Mouse (Mus musculus) hindbrain, embryonic 16.5 days (tissue): ENCODE data around the gene Hrh2. TPM values are rescaled to one million over a fixed set of nuclear protein-coding genes. Genes with fewer than 3 reads are reported as not detected.
A peak's percentile ranks its signal among the peaks of the same experiment; 100 is the strongest.

Experiments
- ATAC-seq: fragments of 200-750 bp; cut with Nextera tagmentation; 2 replicates; pipeline ENCODE4 v1.8.0; 2017; ENCODE audit warnings: moderate TSS enrichment, moderate library complexity
- H3K27ac ChIP-seq: fragments of 300-500 bp; sonication (generic); 2 replicates; pipeline ENCODE4 v1.5.1; 2014; ENCODE audit warnings: low read depth, mild to moderate bottlenecking, control low read depth, low read length, moderate library complexity
- H3K27me3 ChIP-seq: fragments of 300-500 bp; sonication (generic); replicated peaks from 2 replicates; pipeline ENCODE4 v1.6.1; 2014; ENCODE audit warnings: low read length; ENCODE audit not compliant: control insufficient read depth, insufficient read depth
- H3K36me3 ChIP-seq: fragments of 300-500 bp; sonication (generic); 2 replicates; pipeline ENCODE4 v1.6.1; 2014; ENCODE audit warnings: mild to moderate bottlenecking, low read length, moderate library complexity, mixed read lengths; ENCODE audit not compliant: control insufficient read depth, insufficient read depth
- H3K4me1 ChIP-seq: fragments of 300-500 bp; sonication (generic); 2 replicates; pipeline ENCODE4 v1.6.1; 2014; ENCODE audit warnings: low read depth, low read length; ENCODE audit not compliant: control insufficient read depth, insufficient read depth
- H3K4me2 ChIP-seq: fragments of 300-500 bp; sonication (generic); 2 replicates; pipeline ENCODE4 v1.6.1; 2014; ENCODE audit warnings: mild to moderate bottlenecking, low read length, control low read depth, moderate library complexity
- H3K4me3 ChIP-seq: fragments of 300-500 bp; sonication (generic); 2 replicates; pipeline ENCODE4 v1.5.1; 2014; ENCODE audit warnings: mild to moderate bottlenecking, low read length, control low read depth, moderate library complexity
- H3K9ac ChIP-seq: fragments of 300-500 bp; sonication (generic); 2 replicates; pipeline ENCODE4 v1.6.1; 2014; ENCODE audit warnings: low read depth, mild to moderate bottlenecking, control low read depth, low read length, moderate library complexity
- H3K9me3 ChIP-seq: fragments of 300-500 bp; sonication (generic); 2 replicates; pipeline ENCODE4 v1.6.1; 2014; ENCODE audit warnings: mild to moderate bottlenecking, low read length, moderate library complexity; ENCODE audit not compliant: control insufficient read depth
- WGBS: fragments of 180-500 bp; shearing (Covaris S2); extraction: QIAGEN DNeasy Blood & Tissue Kit; methylation state at CpG from one replicate; pipeline ENCODE4 v1.1.7; 2014; 5-methylcytosine and 5-hydroxymethylcytosine counted together
- polyA plus RNA-seq: library from polyadenylated mRNA; unstranded; fragments of >200 nt; fragmentation: Nextera tagmentation; extraction: Ambion mirVana; gene quantifications from 2 replicates; pipeline ENCODE4 v1.2.1, GENCODE M21; 2015

Hrh2 gene
- polyA plus RNA-seq, 1 experiment from 2014 or later = 1.1 TPM

GRCm38 (mm10) chr13:54181318-54181717, 10.6 kb upstream of the Hrh2 start:
- no peaks in the 10 kb centered on the region for H3K36me3 ChIP-seq
- H3K9ac ChIP-seq = no peak overlapping the region
- 84% methylated on average over 6 of the region's 6 CpGs for WGBS
- H3K9me3 ChIP-seq = peaks cover 2% of the 10 kb centered on the region; the same call in 1 of the 2 replicates
- no peak for ATAC-seq
- H3K4me3 ChIP-seq = no peak overlapping the region
- H3K27me3 ChIP-seq = no peaks in the 10 kb centered on the region
- H3K27ac ChIP-seq = no peak overlapping the region
- H3K4me2 ChIP-seq = no peak overlapping the region
- H3K4me1 ChIP-seq = no peaks in the 10 kb centered on the region

GRCm38 (mm10) chr13:54181947-54182346, 10.0 kb upstream of the Hrh2 start:
- WGBS = 93% methylated on average over 4 of the region's 4 CpGs

DNA sequence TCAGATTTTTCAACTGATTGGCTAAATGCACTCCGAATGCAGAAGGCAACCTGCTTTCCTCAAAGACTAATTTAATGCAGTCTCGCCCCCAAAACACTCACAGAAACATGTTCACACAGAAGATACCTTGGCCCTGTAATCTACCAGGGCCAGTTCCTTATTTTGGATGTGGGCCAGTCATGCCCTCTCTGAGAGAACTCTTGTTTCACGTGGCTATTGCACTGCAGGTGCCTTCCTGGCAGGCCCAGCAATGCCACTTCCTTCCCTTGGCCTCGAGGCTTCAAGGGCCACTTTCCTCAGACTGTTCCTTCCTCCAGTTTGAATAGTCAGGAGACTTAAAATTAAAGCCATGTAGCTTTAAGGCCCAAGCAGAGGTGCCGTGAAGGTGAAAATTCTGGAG, 5.5 kb upstream of the Hrh2 start:
- H3K4me2 ChIP-seq = no peak overlapping the region
- ATAC-seq = no peak
- 83% methylated on average over 5 of the region's 5 CpGs for WGBS
- H3K9me3 ChIP-seq = peaks cover 2% of the 10 kb centered on the region; the same call in 1 of the 2 replicates
- H3K4me3 ChIP-seq = no peak overlapping the region
- no peaks in the 10 kb centered on the region for H3K27me3 ChIP-seq
- H3K9ac ChIP-seq = no peak overlapping the region
- no peaks in the 10 kb centered on the region for H3K36me3 ChIP-seq
- H3K4me1 ChIP-seq = no peaks in the 10 kb centered on the region
- H3K27ac ChIP-seq = no peak overlapping the region

More at GRCm38 (mm10) chr13:54181947-54182346, 10.0 kb upstream of the Hrh2 start:
- no peak overlapping the region for H3K4me2 ChIP-seq
- H3K9me3 ChIP-seq = peaks cover 2% of the 10 kb centered on the region; the same call in 1 of the 2 replicates
- no peak overlapping the region for H3K9ac ChIP-seq
- no peaks in the 10 kb centered on the region for H3K4me1 ChIP-seq
- H3K36me3 ChIP-seq = no peaks in the 10 kb centered on the region
- no peak for ATAC-seq
- H3K27me3 ChIP-seq = no peaks in the 10 kb centered on the region
- no peak overlapping the region for H3K4me3 ChIP-seq
- H3K27ac ChIP-seq = no peak overlapping the region

DNA sequence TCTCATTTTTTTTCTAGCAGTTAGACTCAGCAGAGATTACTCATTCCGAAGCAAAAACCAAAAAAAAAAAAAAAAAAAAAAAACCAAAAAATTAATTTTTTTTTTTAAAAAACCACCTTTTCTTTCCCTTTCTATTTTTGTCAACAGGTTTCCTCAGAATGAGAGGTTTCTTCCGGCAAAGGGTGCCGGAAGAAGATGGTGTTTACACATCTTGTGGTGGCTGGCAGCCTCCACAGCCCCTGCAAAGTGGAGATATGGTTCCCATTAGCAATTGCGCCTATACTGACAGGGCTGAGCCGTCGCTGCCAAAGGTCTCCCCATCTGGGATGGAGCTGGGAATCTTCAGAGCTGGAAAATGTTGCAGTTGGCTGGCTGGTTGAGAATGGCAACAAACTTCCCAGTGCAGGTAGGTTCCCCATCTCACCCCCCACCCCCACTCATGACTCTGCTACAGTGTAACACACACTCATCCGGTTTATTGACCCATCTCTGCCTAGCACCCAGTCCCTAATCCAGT, 3.7 kb upstream of the Hrh2 start:
- Histone ChIP-seq H3K27ac (no peak overlapping the region), H3K9me3 (peaks cover 2% of the 10 kb centered on the region; the same call in 1 of the 2 replicates), H3K27me3 (no peaks in the 10 kb centered on the region; the same call in 1 of the 2 replicates), H3K36me3 (no peaks in the 10 kb centered on the region), H3K9ac (no peak overlapping the region), H3K4me2 (no peak overlapping the region), H3K4me3 (no peak overlapping the region), H3K4me1 (peaks cover 4% of the 10 kb centered on the region; the same call in 1 of the 2 replicates)
- WGBS = 80% methylated on average over 7 of the region's 7 CpGs
- no peak for ATAC-seq

DNA sequence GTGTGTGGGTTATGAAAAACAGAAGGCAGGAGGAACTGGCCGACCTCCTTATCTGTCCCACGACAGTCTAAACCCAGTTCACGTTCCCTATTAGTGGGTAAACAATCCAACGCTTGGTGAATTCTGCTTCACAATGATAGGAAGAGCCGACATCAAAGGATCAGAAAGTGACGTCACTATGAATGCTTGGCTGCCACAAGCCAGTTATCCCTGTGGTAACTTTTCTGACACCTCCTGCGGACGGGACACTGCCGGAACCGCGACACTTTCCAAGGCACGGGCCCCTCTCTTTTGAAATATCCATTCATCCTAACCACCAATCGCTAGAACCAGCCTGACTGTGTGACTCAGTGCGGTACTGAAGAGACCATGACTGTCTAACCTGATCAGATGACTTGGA, 2.0 kb upstream of the Hrh2 start:
- no peak for ATAC-seq
- Histone ChIP-seq H3K4me3 (no peak overlapping the region), H3K9me3 (peaks cover 2% of the 10 kb centered on the region; the same call in 1 of the 2 replicates), H3K9ac (no peak overlapping the region), H3K36me3 (no peaks in the 10 kb centered on the region), H3K27ac (no peak overlapping the region), H3K27me3 (no peaks in the 10 kb centered on the region; the same call in 1 of the 2 replicates), H3K4me1 (peaks cover 4% of the 10 kb centered on the region; the same call in 1 of the 2 replicates), H3K4me2 (no peak overlapping the region)
- WGBS = 86% methylated on average over 14 of the region's 14 CpGs

DNA sequence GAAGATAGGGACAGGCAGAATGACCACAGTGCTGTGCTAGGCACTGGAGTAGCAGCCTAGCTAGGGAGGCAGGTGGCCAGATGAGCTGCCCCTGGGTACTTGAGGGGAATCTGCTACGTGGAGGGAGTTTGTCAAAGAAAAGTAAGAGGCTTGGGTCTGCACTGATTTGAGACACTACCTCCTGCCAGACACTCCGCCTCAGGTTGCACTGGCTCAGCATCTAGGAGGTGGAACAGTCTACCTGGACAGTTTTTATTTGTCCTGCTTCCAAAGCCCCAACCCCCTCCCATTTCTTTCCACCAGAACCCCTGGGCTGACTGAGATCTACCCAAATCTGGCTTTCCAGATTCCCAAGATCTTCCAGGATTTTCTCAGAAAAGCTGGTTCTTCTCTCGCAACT, 748 bp upstream of the Hrh2 start:
- Histone ChIP-seq H3K27ac (no peak overlapping the region), H3K27me3 (no peaks in the 10 kb centered on the region; the same call in 1 of the 2 replicates), H3K9ac (no peak overlapping the region), H3K36me3 (no peaks in the 10 kb centered on the region), H3K4me1 (peaks cover 4% of the 10 kb centered on the region; the same call in 1 of the 2 replicates), H3K4me2 (no peak overlapping the region), H3K4me3 (no peak overlapping the region), H3K9me3 (no peaks in the 10 kb centered on the region)
- ATAC-seq = no peak
- WGBS = 89% methylated on average over 3 of the region's 3 CpGs

DNA sequence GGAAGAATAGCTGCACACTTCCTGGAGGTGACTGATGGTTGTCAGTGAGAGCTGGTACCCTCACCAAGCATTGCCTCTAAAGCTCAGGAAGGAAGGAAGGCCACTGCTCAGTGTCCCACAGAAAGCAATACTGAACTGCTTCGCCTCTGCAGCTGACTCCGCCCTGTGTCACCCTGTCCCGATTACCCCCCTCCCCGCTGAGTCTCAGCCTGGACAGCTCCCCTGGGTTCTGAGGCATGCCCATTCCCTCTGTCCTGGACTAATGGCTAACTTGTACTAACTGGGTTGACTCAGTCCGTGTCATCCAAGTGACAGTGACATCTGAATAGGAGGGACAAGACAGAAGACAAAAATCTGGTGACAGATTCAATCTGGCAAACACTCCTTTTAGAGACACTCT, 1.7 kb downstream of the Hrh2 start:
- no peak overlapping the region for H3K4me3 ChIP-seq
- ATAC-seq = no peak
- H3K27ac ChIP-seq = no peak overlapping the region
- WGBS = 58% methylated on average over 5 of the region's 5 CpGs
- H3K4me2 ChIP-seq = no peak overlapping the region
- no peak overlapping the region for H3K9ac ChIP-seq
- no peaks in the 10 kb centered on the region for H3K9me3 ChIP-seq
- H3K36me3 ChIP-seq = no peaks in the 10 kb centered on the region
- H3K4me1 ChIP-seq = peaks cover 4% of the 10 kb centered on the region; the same call in 1 of the 2 replicates
- H3K27me3 ChIP-seq = no peaks in the 10 kb centered on the region; the same call in 1 of the 2 replicates

GRCm38 (mm10) chr13:54199000-54199399, 7.1 kb downstream of the Hrh2 start:
- H3K4me3 ChIP-seq = no peak overlapping the region
- H3K4me1 ChIP-seq = no peaks in the 10 kb centered on the region
- H3K9me3 ChIP-seq = no peaks in the 10 kb centered on the region
- 42% methylated on average over 9 of the region's 9 CpGs for WGBS
- no peaks in the 10 kb centered on the region for H3K27me3 ChIP-seq
- H3K4me2 ChIP-seq = no peak overlapping the region
- H3K27ac ChIP-seq = no peak overlapping the region
- H3K36me3 ChIP-seq = no peaks in the 10 kb centered on the region
- peak; percentile 60; the same call in 1 of the 2 replicates for ATAC-seq
- H3K9ac ChIP-seq = no peak overlapping the region

DNA sequence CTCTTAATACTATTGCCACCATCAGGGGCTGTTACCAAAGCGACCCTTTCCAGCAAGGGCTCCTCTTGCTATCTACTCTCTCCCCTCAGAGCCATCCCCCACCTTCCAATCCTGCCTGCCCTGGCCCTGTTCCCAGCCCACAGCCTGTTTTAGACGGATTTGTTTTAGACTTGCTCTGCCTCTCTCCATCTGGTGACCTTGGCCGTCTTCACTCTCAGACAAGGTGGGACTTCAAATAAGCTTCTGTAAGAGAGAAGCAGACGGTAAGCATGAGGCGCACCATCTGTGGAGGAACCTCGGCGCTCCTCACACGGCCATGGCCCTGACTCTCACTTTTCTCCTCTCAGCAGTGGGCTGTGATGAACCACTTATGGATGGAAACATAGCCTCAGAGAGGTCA, 10.5 kb downstream of the Hrh2 start:
- H3K4me1 ChIP-seq = no peaks in the 10 kb centered on the region
- 75% methylated on average over 8 of the region's 8 CpGs for WGBS
- ATAC-seq = peak; percentile 56; the same call in 1 of the 2 replicates

More for the DNA sequence above, 10.5 kb downstream of the Hrh2 start:
- Histone ChIP-seq H3K9me3 (no peaks in the 10 kb centered on the region), H3K4me2 (no peak overlapping the region), H3K27me3 (no peaks in the 10 kb centered on the region), H3K4me3 (no peak overlapping the region), H3K9ac (no peak overlapping the region), H3K36me3 (no peaks in the 10 kb centered on the region), H3K27ac (no peak overlapping the region)
